Mouse (Mus musculus): ENCODE results near the gene Rpe65. TPM values are rescaled to one million over a fixed set of nuclear protein-coding genes. Genes with fewer than 3 reads are reported as not detected.

Gene Rpe65
- polyA plus RNA-seq (2012; rRNA removed): not detected in 2 replicates
- not detected in 2 replicates for polyA plus RNA-seq (2014; fragmentation: Nextera tagmentation; extraction: Ambion mirVana)

- ATAC-seq (ENCODE audit: insufficient read depth) (no peak), DNase-seq (ENCODE audit: low read depth in 3 of 3, low spot score in 3 of 3) (no peak)
- no peaks in the 10 kb centered on the region for H3K27me3 ChIP-seq (ENCODE audit: control insufficient read depth, insufficient read depth, low read length)
- WGBS (ENCODE audit: insufficient replicate concordance): 59% methylated on average over 1 of the region's 1 CpGs
- no peak within 1 kb of the TSS for H3K27ac ChIP-seq
- H3K4me3 ChIP-seq (ENCODE audit: insufficient read depth in 1 of 2, low read depth in 2 of 2, low read length in 2 of 2): no peak within 1 kb of the TSS
- no peaks in the 10 kb centered on the region for H3K9me3 ChIP-seq (ENCODE audit: control insufficient read depth, low read length)
- no peaks in the 10 kb centered on the region for H3K4me1 ChIP-seq (replicated peaks; ENCODE audit: control insufficient read depth in 2 of 2, insufficient read depth in 2 of 2, low read length in 1 of 2)
- H3K36me3 ChIP-seq (replicated peaks; ENCODE audit: control insufficient read depth, insufficient read depth, low read depth): no peaks in the 10 kb centered on the region
- no peak within 1 kb of the TSS for H3K9ac ChIP-seq (replicated peaks)
- TF ChIP-seq CTCF (IDR thresholded peaks at IDR 0.05; ENCODE audit: low read depth) (no peak), EP300 (IDR thresholded peaks at IDR 0.05; ENCODE audit: low read depth) (no peak)
- H3K4me2 ChIP-seq (ENCODE audit: low read depth): no peak within 1 kb of the TSS
Measured at GRCm38 (mm10) chr3:159598875-159599274, at the start of gene Rpe65. Rpe65 (plus strand) TSS chr3:159599175.

- no peak overlapping the region for H3K9ac ChIP-seq (replicated peaks)
- no peak for ATAC-seq (ENCODE audit: insufficient read depth)
- no peaks in the 10 kb centered on the region for H3K4me1 ChIP-seq (replicated peaks; ENCODE audit: control insufficient read depth in 2 of 2, insufficient read depth in 2 of 2, low read length in 1 of 2)
- no peaks in the 10 kb centered on the region for H3K36me3 ChIP-seq (replicated peaks; ENCODE audit: control insufficient read depth, insufficient read depth, low read depth)
- H3K4me2 ChIP-seq (ENCODE audit: low read depth): no peak overlapping the region
- no peak overlapping the region for H3K27ac ChIP-seq
- no peaks in the 10 kb centered on the region for H3K27me3 ChIP-seq (ENCODE audit: control insufficient read depth, insufficient read depth, low read length)
- no peaks in the 10 kb centered on the region for H3K9me3 ChIP-seq (ENCODE audit: control insufficient read depth, low read length)
- no peak for TF ChIP-seq EP300 (IDR thresholded peaks at IDR 0.05; ENCODE audit: low read depth)
- no peak for TF ChIP-seq CTCF (IDR thresholded peaks at IDR 0.05; ENCODE audit: low read depth)
- no peak overlapping the region for H3K4me3 ChIP-seq (ENCODE audit: insufficient read depth in 1 of 2, low read depth in 2 of 2, low read length in 2 of 2)
- no peak for DNase-seq (ENCODE audit: low read depth in 3 of 3, low spot score in 3 of 3)
Measured at GRCm38 (mm10) chr3:159550224-159550623, 48.8 kb upstream of the Rpe65 start.

- ATAC-seq (ENCODE audit: insufficient read depth) (no peak), DNase-seq (ENCODE audit: low read depth in 3 of 3, low spot score in 3 of 3) (no peak)
- Histone ChIP-seq H3K4me2 (ENCODE audit: low read depth) (no peak overlapping the region), H3K36me3 (replicated peaks; ENCODE audit: control insufficient read depth, insufficient read depth, low read depth) (no peaks in the 10 kb centered on the region), H3K27ac (no peak overlapping the region), H3K9me3 (ENCODE audit: control insufficient read depth, low read length) (no peaks in the 10 kb centered on the region), H3K4me3 (ENCODE audit: insufficient read depth in 1 of 2, low read depth in 2 of 2, low read length in 2 of 2) (no peak overlapping the region), H3K4me1 (replicated peaks; ENCODE audit: control insufficient read depth in 2 of 2, insufficient read depth in 2 of 2, low read length in 1 of 2) (no peaks in the 10 kb centered on the region), H3K9ac (replicated peaks) (no peak overlapping the region), H3K27me3 (ENCODE audit: control insufficient read depth, insufficient read depth, low read length) (no peaks in the 10 kb centered on the region)
- 56% methylated on average over 1 of the region's 1 CpGs for WGBS (ENCODE audit: insufficient replicate concordance)
- no peak for TF ChIP-seq EP300 (IDR thresholded peaks at IDR 0.05; ENCODE audit: low read depth)
- no peak for TF ChIP-seq CTCF (IDR thresholded peaks at IDR 0.05; ENCODE audit: low read depth)
Measured at GRCm38 (mm10) chr3:159614977-159615376, 16.0 kb downstream of the Rpe65 start.

- DNase-seq (ENCODE audit: low read depth in 3 of 3, low spot score in 3 of 3) (no peak), ATAC-seq (ENCODE audit: insufficient read depth) (no peak)
- no peak overlapping the region for H3K9ac ChIP-seq (replicated peaks)
- no peaks in the 10 kb centered on the region for H3K36me3 ChIP-seq (replicated peaks; ENCODE audit: control insufficient read depth, insufficient read depth, low read depth)
- H3K9me3 ChIP-seq (ENCODE audit: control insufficient read depth, low read length): no peaks in the 10 kb centered on the region
- no peaks in the 10 kb centered on the region for H3K27me3 ChIP-seq (ENCODE audit: control insufficient read depth, insufficient read depth, low read length)
- no peaks in the 10 kb centered on the region for H3K4me1 ChIP-seq (replicated peaks; ENCODE audit: control insufficient read depth in 2 of 2, insufficient read depth in 2 of 2, low read length in 1 of 2)
- H3K4me2 ChIP-seq (ENCODE audit: low read depth): no peak overlapping the region
- TF ChIP-seq CTCF (IDR thresholded peaks at IDR 0.05; ENCODE audit: low read depth) (no peak), EP300 (IDR thresholded peaks at IDR 0.05; ENCODE audit: low read depth) (no peak)
- no peak overlapping the region for H3K4me3 ChIP-seq (ENCODE audit: insufficient read depth in 1 of 2, low read depth in 2 of 2, low read length in 2 of 2)
- WGBS (ENCODE audit: insufficient replicate concordance): 26% methylated on average over 1 of the region's 1 CpGs
- no peak overlapping the region for H3K27ac ChIP-seq
Measured at GRCm38 (mm10) chr3:159621026-159621425, 22.1 kb downstream of the Rpe65 start.

GRCm38 (mm10) chr3:159624010-159624409 lies 25.0 kb downstream of the Rpe65 start:
- Histone ChIP-seq H3K4me3 (ENCODE audit: insufficient read depth in 1 of 2, low read depth in 2 of 2, low read length in 2 of 2) (no peak overlapping the region), H3K27me3 (ENCODE audit: control insufficient read depth, insufficient read depth, low read length) (no peaks in the 10 kb centered on the region), H3K36me3 (replicated peaks; ENCODE audit: control insufficient read depth, insufficient read depth, low read depth) (no peaks in the 10 kb centered on the region), H3K9ac (replicated peaks) (no peak overlapping the region), H3K27ac (no peak overlapping the region), H3K4me2 (ENCODE audit: low read depth) (no peak overlapping the region), H3K4me1 (replicated peaks; ENCODE audit: control insufficient read depth in 2 of 2, insufficient read depth in 2 of 2, low read length in 1 of 2) (no peaks in the 10 kb centered on the region), H3K9me3 (ENCODE audit: control insufficient read depth, low read length) (no peaks in the 10 kb centered on the region)
- DNase-seq (ENCODE audit: low read depth in 3 of 3, low spot score in 3 of 3) (no peak), ATAC-seq (ENCODE audit: insufficient read depth) (no peak)
- TF ChIP-seq EP300 (IDR thresholded peaks at IDR 0.05; ENCODE audit: low read depth) (no peak), CTCF (IDR thresholded peaks at IDR 0.05; ENCODE audit: low read depth) (no peak)
- 47% methylated on average over 1 of the region's 1 CpGs for WGBS (ENCODE audit: insufficient replicate concordance)

Measured in liver, embryonic 14.5 days (tissue).